Mouse (Mus musculus) macrophage (primary cell): ENCODE data around the gene Selenov. TPM values are rescaled to one million over a fixed set of nuclear protein-coding genes. Genes with fewer than 3 reads are reported as not detected.

Source experiments
- H3K27ac ChIP-seq: fragments of 350-480 bp; formaldehyde crosslinking; 2 replicates; pipeline ENCODE4 v1.9.0; 2021
- H3K36me3 ChIP-seq: fragments of 350-480 bp; formaldehyde crosslinking; 2 replicates; pipeline ENCODE4 v1.9.0; 2021; ENCODE audit errors: inconsistent target
- H3K4me3 ChIP-seq: fragments of 350-480 bp; formaldehyde crosslinking; 2 replicates; pipeline ENCODE4 v1.9.0; 2021; ENCODE audit errors: inconsistent target
- H3K79me2 ChIP-seq: fragments of 350-480 bp; formaldehyde crosslinking; 2 replicates; pipeline ENCODE4 v1.9.0; 2021; ENCODE audit errors: inconsistent target
- WGBS: methylation state at CpG from one replicate; pipeline ENCODE4 v1.1.7; 2026; ENCODE audit warnings: inconsistent platforms; ENCODE audit not compliant: missing documents; 5-methylcytosine and 5-hydroxymethylcytosine counted together
- polyA plus RNA-seq: library from polyadenylated mRNA; stranded (reverse); fragments of 250-400 nt; gene quantifications from 3 replicates; pipeline ENCODE4 v1.2.4, GENCODE M21; 2018; ENCODE audit warnings: inconsistent platforms

The Selenov gene
- polyA plus RNA-seq, 1 experiment from 2014 or later, result not detected

GRCm38 (mm10) chr7:28311151-28311925, 20.4 kb upstream of the Selenov start:
- 6% methylated on average over 35 of the region's 35 CpGs for WGBS
- Histone ChIP-seq H3K36me3 (peaks cover 33% of the 10 kb centered on the region), H3K27ac (peak overlapping the region; percentile 32), H3K79me2 (peaks cover 14% of the 10 kb centered on the region), H3K4me3 (peak overlapping the region; percentile 100)

- Histone ChIP-seq H3K27ac (no peak overlapping the region), H3K4me3 (no peak overlapping the region), H3K36me3 (peaks cover 33% of the 10 kb centered on the region), H3K79me2 (peaks cover 14% of the 10 kb centered on the region)
- WGBS, result 94% methylated on average over 9 of the region's 9 CpGs
Measured at GRCm38 (mm10) chr7:28309737-28310136, 18.8 kb upstream of the Selenov start.

- Histone ChIP-seq H3K4me3 (no peak overlapping the region), H3K27ac (no peak overlapping the region), H3K36me3 (peaks cover 33% of the 10 kb centered on the region), H3K79me2 (peaks cover 9% of the 10 kb centered on the region)
- 100% methylated on average over 8 of the region's 8 CpGs for WGBS
Measured at GRCm38 (mm10) chr7:28306216-28306615, 15.2 kb upstream of the Selenov start.

GRCm38 (mm10) chr7:28305641-28306040, 14.7 kb upstream of the Selenov start:
- WGBS, result 87% methylated on average over 10 of the region's 10 CpGs
- no peak overlapping the region for H3K4me3 ChIP-seq
- H3K36me3 ChIP-seq, result peaks cover 33% of the 10 kb centered on the region
- H3K27ac ChIP-seq, result no peak overlapping the region
- peaks cover 3% of the 10 kb centered on the region for H3K79me2 ChIP-seq

- Histone ChIP-seq H3K4me3 (no peak within 1 kb of the TSS), H3K27ac (no peak within 1 kb of the TSS), H3K36me3 (peaks cover 21% of the 10 kb centered on the region), H3K79me2 (no peaks in the 10 kb centered on the region)
- WGBS, result 6% methylated on average over 30 of the region's 30 CpGs
Measured at GRCm38 (mm10) chr7:28301616-28302433, 10.8 kb upstream of the Selenov start, which contains the start of gene Dll3. Dll3 (minus strand) TSS chr7:28302238.

GRCm38 (mm10) chr7:28298837-28299625, 8.0 kb upstream of the Selenov start:
- H3K79me2 ChIP-seq, result no peaks in the 10 kb centered on the region
- no peak overlapping the region for H3K27ac ChIP-seq
- WGBS, result 30% methylated on average over 41 of the region's 43 CpGs
- H3K4me3 ChIP-seq, result no peak overlapping the region
- H3K36me3 ChIP-seq, result no peaks in the 10 kb centered on the region

GRCm38 (mm10) chr7:28294481-28294880, 3.5 kb upstream of the Selenov start:
- H3K4me3 ChIP-seq, result no peak overlapping the region
- 5% methylated on average over 49 of the region's 63 CpGs for WGBS
- H3K27ac ChIP-seq, result no peak overlapping the region
- H3K36me3 ChIP-seq, result no peaks in the 10 kb centered on the region
- H3K79me2 ChIP-seq, result no peaks in the 10 kb centered on the region

- Histone ChIP-seq H3K4me3 (no peak overlapping the region), H3K79me2 (no peaks in the 10 kb centered on the region), H3K36me3 (no peaks in the 10 kb centered on the region), H3K27ac (no peak overlapping the region)
- WGBS, result 5% methylated on average over 13 of the region's 18 CpGs
Measured at GRCm38 (mm10) chr7:28290165-28290564, 821 bp downstream of the Selenov start.

GRCm38 (mm10) chr7:28280630-28281029, 10.4 kb downstream of the Selenov start:
- no peaks in the 10 kb centered on the region for H3K79me2 ChIP-seq
- H3K27ac ChIP-seq, result no peak overlapping the region
- H3K4me3 ChIP-seq, result no peak overlapping the region
- WGBS, result 86% methylated on average over 7 of the region's 7 CpGs
- H3K36me3 ChIP-seq, result no peaks in the 10 kb centered on the region

- 92% methylated on average over 7 of the region's 7 CpGs for WGBS
- no peaks in the 10 kb centered on the region for H3K36me3 ChIP-seq
- no peak overlapping the region for H3K27ac ChIP-seq
- no peaks in the 10 kb centered on the region for H3K79me2 ChIP-seq
- H3K4me3 ChIP-seq, result no peak overlapping the region
Measured at GRCm38 (mm10) chr7:28278279-28278652, 12.7 kb downstream of the Selenov start.

- WGBS, result 7% methylated on average over 66 of the region's 68 CpGs
- Histone ChIP-seq H3K79me2 (no peaks in the 10 kb centered on the region), H3K27ac (no peak within 1 kb of the TSS), H3K36me3 (no peaks in the 10 kb centered on the region), H3K4me3 (no peak within 1 kb of the TSS; the same call in 1 of the 2 replicates)
Measured at GRCm38 (mm10) chr7:28277615-28278278, 13.2 kb downstream of the Selenov start, which contains the start of gene Eid2b. Eid2b (plus strand) TSS chr7:28277739.

GRCm38 (mm10) chr7:28277237-28277614, 13.8 kb downstream of the Selenov start:
- Histone ChIP-seq H3K4me3 (no peak overlapping the region), H3K79me2 (no peaks in the 10 kb centered on the region), H3K27ac (no peak overlapping the region), H3K36me3 (no peaks in the 10 kb centered on the region)
- WGBS, result 50% methylated on average over 6 of the region's 8 CpGs

- no peak overlapping the region for H3K4me3 ChIP-seq
- no peaks in the 10 kb centered on the region for H3K36me3 ChIP-seq
- no peak overlapping the region for H3K27ac ChIP-seq
- 74% methylated on average over 3 of the region's 3 CpGs for WGBS
- H3K79me2 ChIP-seq, result no peaks in the 10 kb centered on the region
Measured at GRCm38 (mm10) chr7:28271761-28272160, 19.2 kb downstream of the Selenov start.

GRCm38 (mm10) chr7:28269355-28269754, 21.6 kb downstream of the Selenov start:
- H3K27ac ChIP-seq, result no peak overlapping the region
- 93% methylated on average over 12 of the region's 12 CpGs for WGBS
- no peak overlapping the region for H3K4me3 ChIP-seq
- no peaks in the 10 kb centered on the region for H3K79me2 ChIP-seq
- no peaks in the 10 kb centered on the region for H3K36me3 ChIP-seq
